Mouse (Mus musculus): Measurements from ENCODE around the gene Il11.

The Il11 gene

GRCm38 (mm10) chr7:4743354-4743753 is 39.3 kb downstream of the Il11 start:
- DNase-seq (ENCODE audit: inconsistent age in 2 of 2, low spot score in 1 of 2) = no peak

- no peak for DNase-seq (ENCODE audit: inconsistent age in 2 of 2, low spot score in 1 of 2)
Measured at GRCm38 (mm10) chr7:4742482-4742819, 40.2 kb downstream of the Il11 start.

GRCm38 (mm10) chr7:4741672-4742481 is 40.8 kb downstream of the Il11 start:
- DNase-seq (ENCODE audit: inconsistent age in 2 of 2, low spot score in 1 of 2) = no peak

- DNase-seq (ENCODE audit: inconsistent age in 2 of 2, low spot score in 1 of 2) = peak; percentile 63 to 87
Measured at GRCm38 (mm10) chr7:4741151-4741550, 41.5 kb downstream of the Il11 start.

GRCm38 (mm10) chr7:4740309-4740727 is 42.3 kb downstream of the Il11 start:
- DNase-seq (ENCODE audit: inconsistent age in 2 of 2, low spot score in 1 of 2) = no peak

GRCm38 (mm10) chr7:4739544-4740275 is 42.9 kb downstream of the Il11 start, which contains the start of gene Kmt5c:
TSS of gene Kmt5c (plus strand) at chr7:4740115.
- DNase-seq (ENCODE audit: inconsistent age in 2 of 2, low spot score in 1 of 2) = peak; percentile 99 to 100

GRCm38 (mm10) chr7:4739041-4739543 is 43.6 kb downstream of the Il11 start:
- DNase-seq (ENCODE audit: inconsistent age in 2 of 2, low spot score in 1 of 2) = no peak

- peak; percentile 30 to 73 for DNase-seq (ENCODE audit: inconsistent age in 2 of 2, low spot score in 1 of 2)
Measured at GRCm38 (mm10) chr7:4732968-4733392, 49.7 kb downstream of the Il11 start.

- no peak for DNase-seq (ENCODE audit: inconsistent age in 2 of 2, low spot score in 1 of 2)
Measured at GRCm38 (mm10) chr7:4731090-4731489, 51.6 kb downstream of the Il11 start.

- no peak for DNase-seq (ENCODE audit: inconsistent age in 2 of 2, low spot score in 1 of 2)
Measured at GRCm38 (mm10) chr7:4725169-4725568, 57.5 kb downstream of the Il11 start, which contains the start of gene Tmem150b. TSS of gene Tmem150b (minus strand) at chr7:4725249.

- DNase-seq (ENCODE audit: inconsistent age in 2 of 2, low spot score in 1 of 2) = no peak
Measured at GRCm38 (mm10) chr7:4724359-4724758, 58.3 kb downstream of the Il11 start.

GRCm38 (mm10) chr7:4723508-4723907 is 59.2 kb downstream of the Il11 start:
- peak in 1 of 2 experiments; percentile 67 for DNase-seq (ENCODE audit: inconsistent age in 2 of 2, low spot score in 1 of 2)

All from adrenal gland, adult (tissue).